Mouse (Mus musculus) adrenal gland, adult 2 months (tissue): ENCODE measurements at regions not wholly inside any gene's neighbourhood (a gene's known extent, or its start where the extent isn't known, plus 50 kb on each side); places are given as distances from the start of the nearest gene placed in this dataset.

Source experiments
- DNase-seq: peaks from one replicate; pipeline ENCODE4 v3.0.0; 2021

DNA sequence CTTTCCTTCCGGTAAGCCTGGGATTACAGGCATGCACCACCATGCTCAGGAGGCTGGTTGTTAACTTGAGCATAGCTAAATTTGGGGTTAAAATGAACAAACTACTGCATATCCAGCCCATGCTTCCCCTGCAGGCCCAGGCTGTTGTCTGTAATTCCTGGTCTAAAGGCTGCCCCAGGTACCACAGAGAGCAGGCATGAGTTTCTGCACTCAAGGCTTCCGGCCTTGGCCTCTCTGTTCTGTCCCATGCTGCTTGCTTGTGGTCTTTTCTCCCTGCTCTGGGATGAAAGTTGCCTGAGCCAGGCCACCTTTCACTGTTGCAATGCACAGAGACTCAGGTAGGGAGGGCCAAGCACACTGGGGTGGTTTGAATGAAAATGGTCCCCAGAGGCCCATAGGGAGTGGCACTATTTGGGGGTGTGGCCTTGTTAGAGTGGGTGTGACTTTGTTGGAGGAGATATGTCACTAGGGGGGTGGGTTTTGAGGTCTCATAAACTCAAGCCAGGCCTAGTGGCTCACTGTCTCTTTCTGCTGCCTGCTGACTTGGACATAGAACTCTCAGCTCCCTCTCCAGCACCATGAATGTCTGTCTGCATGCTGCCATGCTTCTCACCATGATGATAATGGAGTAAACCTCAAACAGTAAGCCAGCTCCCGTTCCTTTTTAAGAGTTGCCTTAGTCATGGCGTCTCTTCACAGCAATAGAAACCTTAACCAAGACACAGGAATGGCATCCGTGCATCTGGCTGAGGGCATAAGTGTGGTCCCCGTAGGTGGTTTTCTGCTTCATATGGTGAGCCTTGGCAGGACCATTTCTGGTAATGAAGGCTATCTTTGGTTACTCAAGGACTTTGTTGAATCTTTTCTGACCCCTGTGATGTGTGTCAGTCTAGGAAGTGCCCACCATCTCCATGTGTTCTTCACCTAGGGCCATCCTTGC is 86.7 kb upstream of the Zfp366 start:
- DNase-seq: no peak

- no peak for DNase-seq
Measured at GRCm38 (mm10) chr13:99096837-99097236, 87.8 kb upstream of the Zfp366 start.

DNA sequence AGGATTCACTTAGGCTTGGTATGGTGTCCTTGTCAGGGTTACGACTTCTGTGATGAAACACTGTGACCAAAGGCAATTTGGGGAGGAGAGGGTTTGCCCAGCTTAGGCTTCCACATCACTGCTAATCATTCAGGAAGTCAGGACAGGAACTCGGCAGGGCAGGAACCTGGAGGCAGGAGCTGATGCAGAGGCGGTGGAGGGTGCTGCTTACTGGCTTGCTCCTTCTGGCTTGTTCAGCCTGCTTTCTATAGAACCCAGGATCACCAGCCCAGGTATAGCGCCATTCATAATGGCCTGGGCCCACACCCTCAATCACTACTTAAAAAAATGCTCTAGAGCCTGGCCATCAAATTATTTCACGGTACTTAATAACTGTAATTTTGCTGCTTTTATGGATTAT is 89.6 kb upstream of the Zfp366 start:
- no peak for DNase-seq

DNA sequence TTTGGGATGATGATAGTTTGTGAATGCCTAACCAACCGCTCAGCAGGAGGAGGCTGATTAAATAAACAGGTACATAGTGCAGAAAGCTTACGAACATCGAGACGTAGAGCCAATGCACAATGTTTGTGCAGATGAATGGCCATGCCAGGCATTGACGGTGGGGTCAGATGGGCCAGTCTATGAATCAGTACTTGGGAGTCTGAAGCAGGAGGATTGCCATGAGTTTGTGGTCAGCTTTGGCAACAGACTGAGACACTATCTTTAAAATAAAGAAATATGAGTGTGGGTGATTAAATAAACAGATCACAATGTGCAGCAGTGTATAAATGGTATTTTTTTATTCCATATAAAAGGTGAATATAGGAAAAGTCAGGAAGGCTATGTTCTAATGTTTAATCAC is 90.4 kb upstream of the Zfp366 start:
- DNase-seq: no peak

- DNase-seq: peak; percentile 87
Measured at GRCm38 (mm10) chr13:99093269-99093668, 91.4 kb upstream of the Zfp366 start.

DNA sequence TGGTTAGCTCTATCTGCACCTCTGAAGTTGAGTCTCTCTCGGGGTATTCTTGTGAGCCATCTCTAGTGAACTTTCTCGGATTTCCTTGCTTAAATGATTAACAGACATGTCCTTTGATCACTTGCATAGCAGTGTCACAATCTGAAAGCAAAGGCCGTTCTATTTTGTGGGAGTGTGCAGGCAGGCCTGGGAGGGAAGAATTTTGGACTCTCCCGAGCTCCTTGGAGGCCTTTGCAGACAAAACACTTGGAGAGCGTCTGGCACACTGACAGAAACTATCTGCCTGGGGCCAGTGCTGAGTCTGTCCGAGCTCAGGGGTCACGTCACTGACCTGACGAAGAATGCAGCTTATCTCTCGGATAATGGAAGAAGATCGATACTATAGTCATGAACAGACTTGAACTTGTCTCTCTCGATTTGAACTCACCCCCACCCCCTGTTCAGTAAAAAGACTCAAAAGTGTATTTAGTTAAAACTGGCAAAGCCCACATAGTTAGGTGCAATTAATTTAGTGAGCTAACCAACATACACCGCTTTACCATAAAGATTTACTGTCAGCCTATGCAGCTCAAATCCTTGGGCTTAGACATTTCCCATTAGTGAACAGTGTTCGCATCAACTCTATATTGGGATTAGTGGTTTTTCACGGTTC is 92.2 kb upstream of the Zfp366 start:
- peak; percentile 42 for DNase-seq

DNA sequence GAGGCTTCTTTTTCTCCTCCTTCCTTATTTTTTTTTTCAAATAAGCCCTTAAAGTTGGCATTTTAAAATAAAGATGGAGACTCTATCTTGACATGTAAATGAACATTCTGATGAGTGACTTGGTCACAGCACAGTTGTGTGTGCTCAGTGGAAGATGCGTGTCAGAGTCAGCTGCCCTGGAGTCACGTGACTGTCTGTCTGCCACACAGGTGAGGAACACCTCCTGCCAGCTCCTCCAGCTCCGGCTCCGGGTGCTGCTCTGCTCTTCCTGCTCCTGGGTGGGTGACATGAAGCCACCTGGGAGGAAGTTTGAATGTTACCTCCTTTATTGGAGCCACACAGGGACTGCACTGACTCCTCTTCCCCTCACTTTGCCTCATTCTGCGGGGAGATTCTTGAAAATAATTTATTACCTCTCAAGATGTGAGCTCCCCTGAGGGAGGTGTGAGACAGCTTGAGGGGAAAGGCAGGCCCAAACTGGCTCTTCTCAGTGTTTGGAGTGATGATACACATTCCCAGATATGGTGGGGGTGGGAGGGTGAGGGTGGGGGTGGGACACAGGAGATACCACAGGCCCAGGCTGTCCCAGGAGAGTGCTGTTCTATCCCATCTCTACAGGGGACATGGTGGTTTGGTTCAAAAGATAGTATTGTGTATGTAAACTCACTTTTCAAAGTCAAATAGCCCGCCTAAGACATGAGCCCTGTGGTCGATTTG is 92.9 kb upstream of the Zfp366 start:
- no peak for DNase-seq

DNA sequence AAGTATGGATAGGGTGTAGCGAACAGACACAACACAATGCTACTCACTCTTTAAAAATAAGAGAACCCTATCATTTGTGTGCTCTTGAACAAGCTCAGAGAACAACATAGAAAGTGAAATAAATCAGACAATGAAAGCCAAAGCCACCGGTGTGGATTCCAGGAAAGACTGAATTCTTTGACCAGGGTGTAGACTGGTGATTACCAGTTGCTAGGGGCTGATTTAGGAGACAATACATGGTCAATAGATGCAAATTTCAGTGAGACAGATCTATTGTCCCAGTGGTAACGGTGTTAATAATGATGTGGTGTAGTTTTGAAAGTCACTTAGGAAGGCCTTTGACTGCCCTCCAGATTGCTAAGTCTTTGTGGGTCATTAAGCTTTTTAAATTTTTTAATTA is 94.3 kb upstream of the Zfp366 start:
- DNase-seq: no peak

GRCm38 (mm10) chr13:99088285-99088684 is 96.3 kb upstream of the Zfp366 start:
- DNase-seq: no peak

DNA sequence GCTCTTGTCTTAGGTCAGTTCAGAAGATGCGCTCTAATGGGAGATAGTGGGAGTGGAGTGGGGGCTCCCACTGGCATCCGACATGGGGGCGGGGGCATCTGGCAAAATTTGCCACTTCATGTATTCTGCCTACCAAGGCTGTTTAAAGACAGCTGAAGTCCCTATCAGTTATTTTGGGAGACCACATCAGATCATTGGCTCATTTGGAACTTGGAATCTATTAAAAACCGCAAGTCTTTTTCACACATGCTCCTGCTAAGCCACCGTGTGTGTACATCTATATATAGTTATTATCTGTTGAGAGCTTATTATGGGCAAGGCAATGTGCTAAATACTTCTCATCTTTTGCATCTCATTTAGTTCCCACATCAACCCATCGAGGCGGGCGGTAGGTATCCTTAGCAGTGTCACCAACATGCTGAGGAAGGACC is 95.0 kb upstream of the 1700024P04Rik start:
- DNase-seq: no peak

- DNase-seq: no peak
Measured at GRCm38 (mm10) chr13:99078643-99079042, 94.3 kb upstream of the 1700024P04Rik start.

DNA sequence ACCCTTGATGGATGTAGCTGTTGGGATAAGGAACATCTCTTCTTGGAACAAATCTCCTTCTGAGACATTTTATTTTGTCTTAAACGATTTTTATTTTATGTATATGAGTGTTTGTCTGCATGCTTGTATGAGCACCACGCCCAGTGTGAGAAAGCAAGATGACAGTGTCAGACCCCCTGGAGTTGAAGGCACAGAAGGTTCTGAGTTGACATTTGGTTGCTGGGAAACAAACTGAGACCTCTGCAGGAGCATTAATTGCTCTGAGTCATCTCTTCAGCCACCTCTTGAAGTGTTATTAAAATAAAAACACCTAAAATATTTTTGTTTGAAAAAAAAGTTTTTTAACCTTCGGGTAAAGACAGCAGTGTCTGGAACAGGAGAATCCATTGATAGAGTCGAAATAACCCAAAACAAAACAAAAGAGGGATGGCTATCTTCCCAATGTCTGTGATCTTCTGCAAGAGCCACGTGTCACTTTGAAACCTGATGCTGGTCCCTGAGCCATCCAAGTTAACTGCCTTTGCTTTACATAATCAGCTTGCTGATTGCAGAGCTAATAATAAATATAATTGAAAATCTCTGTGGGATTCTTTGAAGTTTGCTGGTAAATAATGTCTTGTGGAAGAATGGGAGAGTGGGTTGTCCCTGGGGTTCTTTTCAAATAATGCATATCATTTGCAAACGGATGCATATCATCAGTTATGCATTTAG is 92.8 kb upstream of the 1700024P04Rik start:
- DNase-seq: no peak

GRCm38 (mm10) chr13:99075467-99075866 is 91.1 kb upstream of the 1700024P04Rik start:
- DNase-seq: no peak

GRCm38 (mm10) chr13:99071821-99072414 is 87.6 kb upstream of the 1700024P04Rik start:
- no peak for DNase-seq

DNA sequence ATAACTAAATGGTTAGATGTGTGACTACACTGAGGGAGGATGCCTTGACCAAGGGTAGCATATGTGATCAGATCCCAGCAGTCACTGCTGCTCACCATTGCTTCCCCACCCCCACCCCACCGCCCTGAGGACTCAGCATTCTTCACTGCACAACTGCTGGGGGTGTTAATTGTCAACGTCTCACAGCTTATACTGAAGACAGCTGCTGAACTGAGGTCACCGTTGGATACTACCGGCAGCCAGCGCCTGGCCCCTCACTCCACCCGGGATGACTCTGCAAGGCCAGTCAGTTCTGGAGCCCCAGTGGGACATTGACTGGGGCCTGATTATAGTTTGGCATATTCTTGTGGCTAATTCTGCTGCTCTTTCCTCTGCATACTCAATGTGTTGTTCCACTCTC is 87.0 kb upstream of the 1700024P04Rik start:
- no peak for DNase-seq

DNA sequence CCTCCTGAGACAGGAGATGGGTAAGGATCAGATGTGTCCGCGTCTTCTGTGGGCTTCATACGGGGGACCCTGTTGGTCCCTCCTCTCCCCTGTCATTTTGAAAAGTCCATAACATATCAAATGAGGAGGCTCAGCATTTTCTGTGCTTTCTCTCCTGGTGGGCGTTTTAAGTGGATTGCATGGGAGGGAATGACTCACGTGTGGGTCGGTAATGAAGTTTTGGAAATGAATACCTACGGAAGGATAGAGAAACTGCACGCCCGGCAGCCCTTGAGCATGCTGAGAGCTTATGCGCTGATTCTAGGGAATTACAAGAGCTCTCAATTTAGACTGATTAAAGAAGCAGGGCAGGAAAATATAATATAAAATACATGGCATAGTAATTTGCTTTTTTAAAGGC is 85.4 kb upstream of the 1700024P04Rik start:
- no peak for DNase-seq

- DNase-seq: no peak
Measured at GRCm38 (mm10) chr13:99067504-99067903, 83.1 kb upstream of the 1700024P04Rik start.

DNA sequence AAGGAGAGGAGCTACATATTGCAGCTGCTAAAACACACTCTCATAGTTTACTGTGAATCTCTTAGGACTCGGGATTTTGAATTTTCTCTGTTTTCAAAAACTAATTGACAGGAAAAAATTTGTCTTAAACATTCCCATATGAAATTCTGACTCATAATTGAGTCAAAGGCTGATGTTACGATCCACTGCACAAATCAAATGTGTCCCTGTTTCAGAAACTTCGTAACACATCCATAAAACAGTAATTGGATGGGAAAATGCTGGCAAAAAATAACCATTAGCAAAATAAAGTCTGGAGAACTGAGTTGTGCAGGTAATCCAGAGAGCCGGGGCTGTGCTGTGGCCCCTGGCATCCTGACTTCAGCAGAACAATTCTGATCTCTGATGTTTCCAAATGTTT is 79.1 kb upstream of the 1700024P04Rik start:
- no peak for DNase-seq

- DNase-seq: peak; percentile 45
Measured at GRCm38 (mm10) chr13:99062936-99063335, 78.6 kb upstream of the 1700024P04Rik start.

GRCm38 (mm10) chr13:99058131-99058970 is 74.0 kb upstream of the 1700024P04Rik start:
- DNase-seq: peak; percentile 39

- DNase-seq: peak; percentile 21
Measured at GRCm38 (mm10) chr13:99057696-99058095, 73.3 kb upstream of the 1700024P04Rik start.
